Mouse (Mus musculus) midbrain, embryonic 14.5 days (tissue): ENCODE results near the gene Ptprm. TPM values are rescaled to one million over a fixed set of nuclear protein-coding genes. Genes with fewer than 3 reads are reported as not detected.
A peak's percentile ranks its signal among the peaks of the same experiment; 100 is the strongest.

Source experiments
- ATAC-seq: fragments of 200-750 bp; cut with Nextera tagmentation; 2 replicates; pipeline ENCODE4 v1.8.0; 2017; ENCODE audit warnings: moderate number of reproducible peaks, moderate library complexity; ENCODE audit not compliant: low FRiP score, low TSS enrichment
- DNase-seq: peaks from one replicate; pipeline ENCODE4 v3.0.0-alpha.2; 2015
- H3K27ac ChIP-seq: fragments of 300-500 bp; sonication (generic); replicated peaks from 2 replicates; pipeline ENCODE4 v1.5.1; 2014; ENCODE audit warnings: mild to moderate bottlenecking, low read depth, low read length, moderate library complexity
- H3K27me3 ChIP-seq: fragments of 300-500 bp; sonication (generic); 2 replicates; pipeline ENCODE4 v1.6.1; 2014; ENCODE audit warnings: low read length, control low read depth, mixed read lengths; ENCODE audit not compliant: control insufficient read depth, insufficient read depth
- H3K36me3 ChIP-seq: fragments of 300-500 bp; sonication (generic); 2 replicates; pipeline ENCODE4 v1.6.1; 2014; ENCODE audit warnings: low read length, control low read depth; ENCODE audit not compliant: control insufficient read depth, insufficient read depth
- H3K4me1 ChIP-seq: fragments of 300-500 bp; sonication (generic); 2 replicates; pipeline ENCODE4 v1.6.1; 2014; ENCODE audit warnings: mild to moderate bottlenecking, antibody characterized with exemption, low read length, control low read depth; ENCODE audit not compliant: control insufficient read depth, insufficient read depth
- H3K4me2 ChIP-seq: fragments of 300-500 bp; sonication (generic); 2 replicates; pipeline ENCODE4 v1.6.1; 2014; ENCODE audit warnings: mild to moderate bottlenecking, low read length, moderate library complexity
- H3K4me3 ChIP-seq: fragments of 300-500 bp; sonication (generic); replicated peaks from 2 replicates; pipeline ENCODE4 v1.5.1; 2014; ENCODE audit warnings: low read depth, low read length
- H3K9ac ChIP-seq: fragments of 300-500 bp; sonication (generic); replicated peaks from 2 replicates; pipeline ENCODE4 v1.6.1; 2014; ENCODE audit warnings: mild to moderate bottlenecking, low read length, moderate library complexity
- H3K9me3 ChIP-seq: fragments of 300-500 bp; sonication (generic); 2 replicates; pipeline ENCODE4 v1.6.1; 2016; ENCODE audit warnings: low read length, control low read depth, mixed read lengths; ENCODE audit not compliant: control insufficient read depth
- WGBS: fragments of 180-500 bp; shearing (Covaris S2); extraction: QIAGEN DNeasy Blood & Tissue Kit; methylation state at CpG from one replicate; pipeline ENCODE4 v1.1.7; 2014; 5-methylcytosine and 5-hydroxymethylcytosine counted together
- polyA plus RNA-seq: library from polyadenylated mRNA; unstranded; fragments of >200 nt; fragmentation: Nextera tagmentation; extraction: Ambion mirVana; gene quantifications from 2 replicates; pipeline ENCODE4 v1.2.1, GENCODE M21; 2014

The Ptprm gene
- polyA plus RNA-seq, 1 experiment from 2014 or later, result 22.8 TPM

- DNase-seq (peak; percentile 78), ATAC-seq (peak; percentile 82; the same call in 1 of the 2 replicates)
- Histone ChIP-seq H3K9me3 (no peaks in the 10 kb centered on the region), H3K27me3 (no peaks in the 10 kb centered on the region), H3K4me1 (peaks cover 6% of the 10 kb centered on the region), H3K4me3 (no peak overlapping the region), H3K9ac (no peak overlapping the region), H3K4me2 (peak overlapping the region; percentile 23; the same call in 1 of the 2 replicates), H3K36me3 (no peaks in the 10 kb centered on the region), H3K27ac (peak overlapping the region; percentile 6; the same call in 1 of the 2 replicates)
- WGBS, result 22% methylated on average over 9 of the region's 9 CpGs
Measured at GRCm38 (mm10) chr17:66720992-66721351, 633.3 kb downstream of the Ptprm start.

GRCm38 (mm10) chr17:66720200-66720991 is 633.9 kb downstream of the Ptprm start:
- DNase-seq (no peak), ATAC-seq (peak; percentile 53; the same call in 1 of the 2 replicates)
- Histone ChIP-seq H3K27me3 (no peaks in the 10 kb centered on the region), H3K4me1 (peaks cover 6% of the 10 kb centered on the region), H3K36me3 (no peaks in the 10 kb centered on the region), H3K4me3 (no peak overlapping the region), H3K9me3 (no peaks in the 10 kb centered on the region), H3K4me2 (peak overlapping the region; percentile 23; the same call in 1 of the 2 replicates), H3K9ac (no peak overlapping the region), H3K27ac (no peak overlapping the region; the same call in 1 of the 2 replicates)
- 38% methylated on average over 11 of the region's 11 CpGs for WGBS

GRCm38 (mm10) chr17:66712456-66713205 is 641.6 kb downstream of the Ptprm start:
- Histone ChIP-seq H3K9ac (no peak overlapping the region), H3K27me3 (no peaks in the 10 kb centered on the region), H3K36me3 (no peaks in the 10 kb centered on the region), H3K4me1 (peaks cover 4% of the 10 kb centered on the region; the same call in 1 of the 2 replicates), H3K4me2 (no peak overlapping the region), H3K9me3 (no peaks in the 10 kb centered on the region), H3K27ac (no peak overlapping the region), H3K4me3 (no peak overlapping the region)
- 86% methylated on average over 9 of the region's 9 CpGs for WGBS
- no peak for ATAC-seq
- no peak for DNase-seq

DNA sequence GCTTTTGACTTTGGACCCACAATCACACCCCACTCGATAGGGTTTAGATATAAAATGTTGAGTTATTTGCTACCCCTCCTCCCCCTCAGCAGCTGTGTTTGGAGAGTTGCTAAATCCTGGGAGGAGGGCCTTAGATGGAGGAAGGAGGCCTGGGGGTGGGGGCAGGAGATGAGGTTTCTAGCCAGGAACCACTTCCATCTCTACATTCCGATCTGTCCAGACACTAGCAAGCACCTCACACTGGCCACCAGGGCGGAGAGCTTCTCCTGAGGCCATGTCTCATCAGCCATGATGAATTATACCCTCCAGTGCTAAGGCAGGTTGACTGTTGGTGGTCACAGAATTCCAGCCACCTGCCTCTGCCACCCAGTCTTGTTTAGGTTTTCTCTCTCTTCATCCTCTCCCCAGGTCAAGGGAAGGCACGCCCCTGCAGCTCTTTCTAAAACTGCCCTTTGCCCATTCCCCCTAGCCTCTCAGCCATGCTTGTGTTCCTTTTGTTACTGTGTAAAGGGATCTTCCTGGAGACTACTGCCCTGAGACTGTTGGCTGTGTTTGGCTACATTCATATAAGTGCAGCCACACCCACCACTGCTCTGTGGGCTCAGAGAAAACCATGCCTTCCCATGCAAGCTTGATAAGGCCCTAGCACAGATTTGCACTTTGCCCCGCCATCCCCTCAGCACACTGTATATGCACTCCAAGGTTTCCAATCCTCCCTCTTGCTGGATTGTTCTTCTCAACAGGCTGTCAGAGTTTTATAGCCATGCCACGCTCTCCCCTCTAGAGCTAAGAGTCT is 642.8 kb downstream of the Ptprm start:
- no peak overlapping the region for H3K4me2 ChIP-seq
- DNase-seq (no peak), ATAC-seq (no peak)
- H3K4me1 ChIP-seq, result peaks cover 4% of the 10 kb centered on the region; the same call in 1 of the 2 replicates
- H3K9me3 ChIP-seq, result no peaks in the 10 kb centered on the region
- H3K27ac ChIP-seq, result no peak overlapping the region; the same call in 1 of the 2 replicates
- no peak overlapping the region for H3K9ac ChIP-seq
- no peak overlapping the region for H3K4me3 ChIP-seq
- H3K27me3 ChIP-seq, result no peaks in the 10 kb centered on the region
- H3K36me3 ChIP-seq, result no peaks in the 10 kb centered on the region
- 77% methylated on average over 6 of the region's 6 CpGs for WGBS

DNA sequence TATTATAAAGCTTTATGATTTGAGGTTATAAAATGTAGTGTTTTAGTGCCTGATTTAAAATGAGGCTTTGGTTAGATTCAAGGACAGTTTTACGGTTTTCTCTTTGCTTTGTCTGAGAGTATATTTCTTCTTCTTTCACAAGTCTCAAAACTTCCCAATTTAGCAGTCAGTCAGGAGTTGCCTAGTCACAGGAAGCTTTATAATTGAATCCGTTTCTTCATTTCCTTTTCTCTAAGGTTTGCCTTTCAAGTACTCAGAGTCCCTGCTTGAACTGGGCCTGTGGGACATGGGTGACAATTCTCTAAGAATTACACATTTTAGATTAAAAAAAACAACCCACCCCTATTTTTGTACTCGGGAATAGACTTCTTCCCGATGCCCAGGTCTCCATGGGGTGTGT is 643.7 kb downstream of the Ptprm start:
- H3K9ac ChIP-seq, result no peak overlapping the region
- no peaks in the 10 kb centered on the region for H3K36me3 ChIP-seq
- no peak overlapping the region for H3K4me2 ChIP-seq
- peaks cover 4% of the 10 kb centered on the region; the same call in 1 of the 2 replicates for H3K4me1 ChIP-seq
- H3K27me3 ChIP-seq, result no peaks in the 10 kb centered on the region
- DNase-seq (no peak), ATAC-seq (no peak)
- H3K4me3 ChIP-seq, result no peak overlapping the region
- H3K27ac ChIP-seq, result no peak overlapping the region
- 54% methylated on average over 4 of the region's 4 CpGs for WGBS
- H3K9me3 ChIP-seq, result no peaks in the 10 kb centered on the region

DNA sequence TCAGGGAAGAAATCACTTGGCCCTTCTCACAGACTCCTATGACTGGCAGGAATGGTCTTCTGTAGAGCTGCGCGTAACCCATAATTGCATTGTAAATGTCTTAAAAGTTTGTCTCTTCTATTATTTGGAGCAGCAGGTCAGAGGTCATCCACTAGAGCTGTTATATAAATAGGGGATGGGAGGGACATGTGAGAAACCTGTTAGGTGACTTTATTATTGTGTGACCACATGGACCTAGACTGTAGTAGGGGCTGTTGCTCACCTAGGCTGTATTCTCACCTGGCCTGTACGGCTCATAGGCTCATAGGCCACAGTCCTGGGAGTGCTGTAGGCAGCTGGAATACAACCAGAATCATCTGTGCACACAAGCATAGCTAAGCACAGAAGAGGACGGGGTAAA is 645.5 kb downstream of the Ptprm start:
- DNase-seq (no peak), ATAC-seq (no peak)
- no peak overlapping the region for H3K4me3 ChIP-seq
- H3K36me3 ChIP-seq, result no peaks in the 10 kb centered on the region
- H3K27ac ChIP-seq, result no peak overlapping the region
- peaks cover 4% of the 10 kb centered on the region; the same call in 1 of the 2 replicates for H3K4me1 ChIP-seq
- no peak overlapping the region for H3K4me2 ChIP-seq
- no peak overlapping the region for H3K9ac ChIP-seq
- WGBS, result 92% methylated on average over 4 of the region's 4 CpGs
- H3K9me3 ChIP-seq, result no peaks in the 10 kb centered on the region
- no peaks in the 10 kb centered on the region for H3K27me3 ChIP-seq

DNA sequence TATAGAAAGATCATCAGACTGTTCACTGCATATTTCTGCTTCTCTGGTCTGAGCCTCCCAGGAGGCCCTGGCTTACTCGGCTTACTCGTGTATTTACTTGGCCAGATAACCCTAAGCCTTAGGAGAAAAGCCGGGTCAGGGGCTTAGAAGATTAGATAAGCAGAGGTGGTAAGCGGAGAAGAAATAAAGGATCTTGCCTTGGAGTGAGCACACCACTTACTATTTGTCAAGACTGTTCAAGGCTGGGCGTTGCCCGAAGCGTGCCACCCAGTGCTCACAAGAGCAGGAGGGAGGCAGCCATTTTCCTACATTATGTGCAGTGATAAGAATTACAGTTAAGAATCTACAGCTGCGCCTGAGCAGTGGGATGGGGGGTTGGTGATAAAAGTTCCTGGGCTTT is 646.6 kb downstream of the Ptprm start:
- no peak for DNase-seq

GRCm38 (mm10) chr17:66701358-66702184 is 652.7 kb downstream of the Ptprm start:
- Histone ChIP-seq H3K4me2 (no peak overlapping the region), H3K36me3 (no peaks in the 10 kb centered on the region), H3K9me3 (no peaks in the 10 kb centered on the region), H3K4me1 (peaks cover 6% of the 10 kb centered on the region; the same call in 1 of the 2 replicates), H3K9ac (no peak overlapping the region), H3K4me3 (no peak overlapping the region), H3K27me3 (no peaks in the 10 kb centered on the region), H3K27ac (no peak overlapping the region)
- DNase-seq, result peak; percentile 57
- ATAC-seq, result no peak
- WGBS, result 75% methylated on average over 11 of the region's 11 CpGs

More for the DNA sequence above, 646.6 kb downstream of the Ptprm start:
- H3K9ac ChIP-seq, result no peak overlapping the region
- H3K9me3 ChIP-seq, result no peaks in the 10 kb centered on the region
- WGBS, result 45% methylated on average over 8 of the region's 8 CpGs
- H3K4me3 ChIP-seq, result no peak overlapping the region
- ATAC-seq, result no peak
- H3K4me2 ChIP-seq, result no peak overlapping the region
- no peaks in the 10 kb centered on the region for H3K36me3 ChIP-seq
- no peak overlapping the region for H3K27ac ChIP-seq
- peaks cover 4% of the 10 kb centered on the region; the same call in 1 of the 2 replicates for H3K4me1 ChIP-seq
- H3K27me3 ChIP-seq, result no peaks in the 10 kb centered on the region
